Mouse (Mus musculus): ENCODE results near the gene Prkca.

The Prkca gene

DNA sequence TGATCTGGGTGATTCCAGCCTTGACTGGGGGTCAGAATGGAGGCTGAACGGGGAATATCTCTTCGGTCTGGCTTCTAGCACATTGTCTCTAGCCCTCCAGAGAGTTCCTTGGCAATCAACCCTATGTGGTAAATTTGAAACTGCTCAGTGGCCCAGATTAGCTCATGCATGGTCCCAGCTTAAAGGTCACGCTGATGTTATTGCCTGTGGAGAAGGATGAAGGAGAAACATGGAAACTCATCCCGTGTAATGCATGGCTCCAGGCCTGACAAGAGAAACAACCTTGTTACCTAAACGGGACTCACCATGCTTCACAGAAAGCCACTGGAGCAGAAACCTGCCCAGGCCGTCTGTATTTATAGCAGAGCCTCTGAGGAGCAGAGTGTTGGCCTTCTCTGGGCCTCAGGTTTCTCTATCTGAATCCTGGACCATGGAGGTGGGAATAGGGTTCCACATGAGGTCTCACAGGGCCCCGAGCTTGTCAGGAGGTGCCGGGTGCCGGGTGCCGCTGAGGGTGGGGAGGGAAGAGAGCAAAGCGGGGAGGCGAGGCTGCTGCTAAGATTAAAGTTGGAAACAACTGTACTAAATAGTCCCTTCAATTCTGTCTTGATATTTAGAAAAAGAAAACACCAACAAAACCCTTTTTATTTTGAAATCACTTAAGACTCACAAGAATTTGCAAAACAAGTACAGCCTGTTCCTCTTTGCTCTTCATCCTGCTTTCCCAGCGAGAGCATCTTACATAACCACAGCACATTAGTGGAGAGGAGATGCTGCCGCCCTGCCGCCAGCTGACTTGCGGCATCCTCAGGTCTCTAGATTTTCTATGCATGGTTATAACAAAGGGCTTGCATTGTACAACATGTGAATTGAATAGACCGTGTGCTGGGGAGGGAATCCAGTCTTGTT is 281.9 kb downstream of the Prkca start:
- DNase-seq (ENCODE audit: low spot score): no peak

DNA sequence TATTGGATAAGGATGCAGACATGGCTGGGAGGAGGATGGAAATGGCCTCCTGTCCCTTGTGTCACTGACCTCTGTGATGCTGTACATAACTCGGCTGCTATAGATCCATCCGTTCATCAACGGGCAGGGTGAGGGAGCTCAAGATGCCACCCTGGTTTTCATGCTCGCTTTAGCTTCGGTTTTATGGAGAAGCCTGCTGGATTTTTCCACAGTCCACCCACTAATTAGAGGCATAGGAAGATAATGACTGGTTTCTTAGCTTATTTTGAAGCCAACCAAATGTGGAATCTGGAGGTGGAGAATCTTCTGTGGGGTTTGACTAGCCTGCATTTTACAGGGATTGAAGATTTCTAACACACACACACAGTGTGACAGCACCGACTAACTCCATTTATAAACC is 286.6 kb downstream of the Prkca start:
- no peak for DNase-seq (ENCODE audit: low spot score)

DNA sequence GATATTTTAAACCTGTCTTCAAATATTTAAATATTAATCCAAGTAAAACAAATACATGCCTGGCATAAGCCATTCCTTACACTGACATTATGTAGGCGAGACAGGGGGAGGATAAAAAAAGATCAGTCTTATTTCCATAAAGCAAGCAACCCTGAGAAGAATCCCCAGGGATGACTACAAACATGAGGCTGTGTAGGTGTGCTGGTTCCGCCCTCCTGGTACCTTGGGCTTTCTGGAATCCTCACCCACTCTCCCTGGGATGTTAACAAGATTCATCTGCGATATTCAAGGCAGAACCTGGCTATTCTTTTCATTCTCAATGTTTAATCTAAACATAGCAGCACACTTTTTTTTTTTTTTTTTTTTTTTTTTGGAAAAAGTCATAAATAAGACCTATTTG is 289.1 kb downstream of the Prkca start:
- no peak for DNase-seq (ENCODE audit: low spot score)

DNA sequence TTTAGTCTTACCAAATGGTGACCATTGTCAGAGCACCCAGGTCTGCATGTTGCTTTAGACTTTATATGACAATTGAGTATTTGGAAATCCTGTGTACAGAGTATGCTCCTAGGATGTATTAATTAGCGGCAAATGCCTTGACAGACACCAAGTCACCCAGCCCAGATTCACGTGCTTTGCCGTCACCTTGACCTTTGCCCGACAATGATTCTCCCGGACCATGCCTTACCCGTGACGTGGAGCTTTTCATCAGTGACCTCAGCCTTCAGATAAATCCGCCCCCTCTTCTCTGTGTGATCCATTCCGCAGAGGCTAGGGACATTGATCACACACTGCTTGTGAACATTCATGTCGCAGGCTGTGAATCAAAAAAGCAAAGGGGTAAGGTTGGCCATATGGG is 290.0 kb downstream of the Prkca start:
- no peak for DNase-seq (ENCODE audit: low spot score)

DNA sequence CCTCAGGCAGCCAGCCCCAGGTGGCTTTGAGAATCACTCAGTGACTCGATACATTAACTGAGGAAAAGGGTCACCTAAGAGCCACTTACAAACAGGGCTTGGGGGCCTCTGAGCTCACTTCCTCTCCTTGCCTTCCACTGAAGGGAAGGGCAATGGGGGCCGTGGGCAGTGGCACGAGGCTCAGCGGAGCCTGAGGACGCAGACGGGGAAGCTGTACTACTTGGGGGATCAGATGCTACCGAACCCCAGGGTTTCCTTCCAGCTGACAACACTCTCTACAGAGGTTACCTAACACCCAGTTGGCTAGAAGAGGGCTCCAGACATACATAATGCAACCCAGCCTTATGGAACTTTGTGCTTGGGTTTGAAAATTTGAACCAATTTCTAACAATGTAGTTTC is 302.1 kb downstream of the Prkca start:
- DNase-seq (ENCODE audit: low spot score): no peak

DNA sequence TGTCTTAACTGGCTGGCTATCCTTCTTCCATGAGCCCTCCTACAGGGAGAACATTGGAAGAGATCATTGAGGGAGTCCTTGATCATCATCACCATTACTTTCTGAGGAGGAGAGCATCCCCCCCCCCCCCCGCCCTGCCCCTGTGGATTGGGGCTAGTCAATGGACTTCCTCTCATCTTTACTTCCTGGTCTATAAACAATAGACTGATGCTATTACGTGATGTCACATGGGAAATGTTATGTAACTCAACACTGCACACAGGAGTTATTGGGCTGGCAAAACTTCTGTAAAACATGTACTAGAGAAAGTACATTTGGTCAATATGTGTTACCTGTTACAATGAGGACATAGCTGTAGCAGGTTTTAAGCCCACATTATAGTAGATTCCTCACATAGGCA is 302.9 kb downstream of the Prkca start:
- DNase-seq (ENCODE audit: low spot score): no peak

DNA sequence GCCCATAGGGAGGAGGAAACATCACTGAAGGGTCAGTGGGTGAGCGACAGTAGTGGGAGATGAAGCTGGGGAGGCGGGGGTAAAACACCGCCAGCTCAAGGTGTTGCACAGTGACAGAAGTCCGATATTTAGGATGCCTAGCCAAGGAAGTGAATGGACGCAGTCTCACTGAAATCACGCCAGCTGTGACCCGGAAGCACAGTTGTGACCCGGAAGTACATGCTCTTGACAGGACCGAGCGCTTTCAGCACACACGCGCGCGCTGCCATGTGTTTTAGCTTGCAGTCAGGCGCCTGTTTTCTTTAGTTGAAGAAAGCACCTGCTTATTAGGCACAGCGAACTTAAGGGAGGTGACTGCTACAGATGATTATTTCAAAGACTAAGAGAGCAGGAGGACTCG is 304.0 kb downstream of the Prkca start:
- DNase-seq (ENCODE audit: low spot score): no peak

DNA sequence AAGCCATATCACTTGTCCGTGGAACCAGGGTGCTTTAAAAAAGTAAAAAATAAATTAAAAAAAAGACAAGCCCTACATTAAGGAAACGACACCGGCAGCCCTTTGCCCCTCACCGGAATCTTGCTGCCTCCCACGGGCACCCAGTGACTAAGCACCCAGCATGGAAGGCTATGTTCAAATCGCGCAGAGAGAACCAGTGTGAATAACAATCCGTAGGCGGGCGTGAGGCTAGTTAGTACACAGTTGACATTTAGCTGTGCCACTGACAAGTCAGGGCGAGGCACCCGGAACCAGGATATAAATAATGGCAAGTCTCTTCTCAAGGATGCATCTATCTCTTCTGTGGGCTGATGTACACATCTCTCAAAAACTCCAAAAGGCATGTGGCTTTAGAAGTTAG is 304.7 kb downstream of the Prkca start:
- no peak for DNase-seq (ENCODE audit: low spot score)

DNA sequence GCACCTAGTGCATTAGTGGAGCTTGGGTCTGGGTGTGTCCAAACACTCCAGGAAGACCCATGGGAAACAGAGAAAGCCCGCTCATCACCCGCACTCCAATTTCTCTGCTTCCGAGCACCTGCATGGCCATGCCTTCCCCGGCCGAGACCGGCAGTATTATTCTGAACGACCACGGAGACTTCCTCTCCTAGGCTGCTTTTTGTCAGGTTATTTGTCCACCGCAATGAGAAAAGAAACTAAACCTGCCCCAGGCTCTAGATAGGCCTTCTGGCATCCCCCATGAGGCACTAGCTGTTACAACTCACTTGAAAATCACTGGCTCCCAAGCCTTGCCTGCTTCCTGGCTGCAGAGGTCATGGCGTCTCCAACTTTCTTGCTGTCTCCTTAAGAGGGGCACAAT is 307.4 kb downstream of the Prkca start:
- no peak for DNase-seq (ENCODE audit: low spot score)

DNA sequence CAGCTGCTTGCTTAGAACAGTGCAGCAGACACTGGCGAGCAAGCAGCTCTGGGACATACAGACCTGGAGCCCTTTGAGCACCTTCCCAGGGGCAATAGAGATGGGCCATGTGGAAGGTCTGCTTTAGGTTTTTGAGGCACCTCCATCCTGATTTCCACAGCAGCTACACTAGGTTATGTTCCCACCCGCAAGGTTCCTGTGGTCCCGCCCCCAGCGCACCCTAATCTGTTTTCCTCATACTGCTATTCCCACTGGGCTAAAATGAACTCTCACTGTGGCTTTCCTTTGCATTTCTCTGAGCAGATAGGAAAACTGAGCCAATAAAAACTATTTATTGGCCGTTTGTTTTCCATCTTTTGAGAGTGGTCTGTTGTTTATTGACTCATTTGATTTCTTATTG is 308.0 kb downstream of the Prkca start:
- no peak for DNase-seq (ENCODE audit: low spot score)

DNA sequence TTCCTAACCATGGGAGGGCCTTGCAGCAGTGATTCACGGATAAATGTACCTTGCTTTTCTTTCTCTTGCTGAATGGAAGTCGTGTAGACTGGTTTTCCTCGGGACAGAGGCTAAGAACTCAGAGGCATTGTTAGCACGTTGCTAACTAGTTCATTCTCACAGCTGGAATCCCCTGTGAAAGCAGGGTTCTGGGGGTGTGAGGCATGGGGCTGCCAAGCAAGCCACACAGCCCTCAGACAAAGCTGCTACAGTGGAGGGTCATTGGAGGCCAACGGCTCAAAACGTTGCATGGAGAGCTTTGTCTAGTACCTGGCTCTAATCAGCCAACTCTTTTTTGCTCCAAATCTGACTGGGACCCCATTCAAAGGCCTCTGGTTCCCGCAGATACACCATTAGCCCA is 309.4 kb downstream of the Prkca start:
- no peak for DNase-seq (ENCODE audit: low spot score)

DNA sequence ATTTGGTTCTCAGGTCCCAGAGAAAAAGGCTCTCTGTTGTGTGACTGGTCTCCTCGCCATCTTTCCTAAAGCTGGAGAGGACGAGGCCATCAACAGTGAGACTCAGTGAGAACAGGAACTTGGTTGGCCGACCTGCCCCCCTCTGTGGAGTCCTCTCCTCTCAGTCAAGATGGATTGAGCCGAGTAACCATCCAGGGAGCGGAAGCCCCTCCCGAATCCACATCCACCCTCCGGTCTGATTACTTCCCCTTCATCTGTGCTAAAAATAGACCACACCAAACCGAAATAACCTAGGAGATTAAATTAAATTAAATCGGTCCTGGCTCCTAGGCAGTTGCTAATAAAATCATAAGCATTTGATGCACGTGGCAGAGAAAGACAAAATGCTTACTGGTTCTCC is 311.2 kb downstream of the Prkca start:
- DNase-seq (ENCODE audit: low spot score): no peak

DNA sequence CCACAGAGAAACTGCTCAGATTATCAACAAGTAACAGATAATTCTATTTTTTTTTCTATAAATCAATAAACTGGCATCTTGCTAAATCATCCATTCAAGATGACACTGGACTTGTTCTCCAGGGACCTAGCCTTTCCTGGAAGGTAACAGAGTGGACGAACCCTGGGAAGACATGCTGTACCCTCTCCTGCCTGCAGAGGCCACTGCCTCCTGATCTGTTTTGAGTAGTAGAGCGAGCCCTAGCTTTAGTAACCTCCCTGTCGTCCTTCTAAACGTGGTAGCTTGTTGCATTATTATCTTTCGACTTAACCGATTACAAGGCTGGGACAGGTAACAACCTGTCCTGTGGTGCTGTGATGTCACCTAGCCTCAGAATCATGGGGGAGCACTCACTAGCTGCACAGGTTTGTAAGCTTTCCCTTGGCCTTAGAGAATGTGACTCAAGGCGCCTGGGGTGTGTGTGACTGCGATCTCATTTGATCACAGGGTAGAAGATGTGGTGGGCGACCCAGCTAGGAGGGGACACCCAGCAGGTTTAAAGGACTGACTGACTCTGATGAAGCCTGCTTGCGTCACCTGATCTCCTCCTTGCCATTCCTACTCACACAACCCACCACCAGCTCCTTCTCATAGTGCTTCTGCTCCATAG is 312.6 kb downstream of the Prkca start:
- DNase-seq (ENCODE audit: low spot score): no peak

DNA sequence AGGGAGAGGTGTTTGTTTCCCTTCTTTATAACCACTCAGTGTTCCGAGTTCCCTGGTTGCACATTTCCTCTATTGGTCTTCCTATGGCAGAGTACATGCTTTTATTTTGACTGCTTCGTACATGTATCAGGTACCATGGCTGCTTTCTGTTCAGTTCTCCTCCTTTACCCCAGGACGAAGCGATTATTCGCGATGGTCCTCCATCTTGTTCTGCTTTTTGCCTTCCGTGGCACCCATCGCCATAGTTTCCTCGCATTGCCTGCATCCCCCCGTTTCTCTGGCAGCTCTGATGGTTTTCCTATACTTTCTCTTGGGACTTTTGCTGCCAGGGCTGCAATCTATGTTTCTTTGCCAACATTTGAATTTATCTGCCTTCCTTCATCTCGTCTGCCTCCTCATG is 314.4 kb downstream of the Prkca start:
- DNase-seq (ENCODE audit: low spot score): no peak

DNA sequence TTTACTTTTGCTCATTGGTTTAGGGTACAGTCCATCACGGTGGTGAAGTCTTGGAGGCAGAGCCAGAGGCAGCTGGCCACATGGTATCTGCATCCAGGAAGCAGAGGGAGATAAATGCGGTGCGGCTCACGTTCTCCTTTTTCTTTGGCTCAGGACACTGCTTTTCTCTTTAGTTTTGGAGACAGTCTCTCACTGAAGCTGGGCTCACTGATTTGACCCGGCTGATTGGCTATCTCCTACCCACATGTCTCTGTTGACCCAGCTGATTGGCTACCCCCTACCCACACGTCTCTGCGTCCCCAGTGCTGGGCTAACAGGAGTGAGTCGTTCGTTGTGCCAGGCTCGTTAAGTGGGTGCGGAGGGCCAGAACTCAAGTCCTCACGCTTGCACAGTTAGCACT is 315.3 kb downstream of the Prkca start:
- no peak for DNase-seq (ENCODE audit: low spot score)

DNA sequence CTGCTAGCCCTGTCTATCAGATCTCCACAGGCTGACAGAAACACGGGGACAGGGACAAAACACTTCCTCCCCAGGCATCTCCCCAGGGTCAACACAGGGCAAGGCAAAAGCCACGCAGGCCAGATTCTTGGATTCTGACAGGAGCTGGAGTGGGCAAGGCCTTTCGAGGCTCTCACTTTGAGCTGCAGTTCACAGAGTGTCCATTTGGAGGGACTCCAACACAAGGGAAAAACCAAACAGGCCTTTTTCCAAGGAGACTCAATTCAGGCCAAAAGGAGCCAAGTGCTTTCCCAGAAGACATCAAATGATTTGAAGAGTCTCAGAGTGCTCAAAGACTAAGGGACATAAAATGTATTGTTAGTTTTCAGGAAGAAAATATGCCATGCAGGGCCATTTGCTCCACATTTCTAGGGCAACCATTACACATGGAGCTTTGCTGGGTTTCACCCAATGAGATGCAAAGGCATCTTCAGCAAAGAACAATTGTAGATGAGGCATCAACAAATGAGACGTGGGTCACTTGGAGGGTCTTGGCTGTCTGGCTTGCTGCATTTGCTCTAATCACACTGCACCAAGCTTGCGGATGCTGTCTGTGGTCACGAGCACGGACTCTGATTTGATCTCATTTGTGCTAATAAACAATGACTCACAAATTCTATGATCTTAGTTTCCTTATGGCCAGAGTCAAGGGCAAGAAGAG is 317.9 kb downstream of the Prkca start:
- no peak for DNase-seq (ENCODE audit: low spot score)

DNA sequence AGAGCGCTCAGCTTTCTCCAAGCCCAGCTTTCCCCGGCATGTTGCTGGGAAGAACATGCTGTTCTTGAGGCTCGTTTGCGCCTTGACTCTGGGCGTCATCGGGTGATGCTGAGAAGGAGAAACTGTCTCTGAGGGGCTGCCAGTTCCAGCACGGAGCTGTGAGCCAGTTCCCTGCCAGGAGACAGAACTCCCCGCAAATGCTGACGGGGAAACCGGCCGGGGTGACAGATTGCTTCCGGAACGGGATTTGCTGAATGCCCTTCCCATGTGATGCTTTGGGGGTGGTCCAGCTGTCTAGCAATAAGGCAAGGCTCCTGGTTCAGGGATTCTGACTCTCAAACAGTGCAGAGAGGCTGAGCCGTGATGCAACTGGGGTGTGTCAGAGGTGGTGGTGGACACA is 320.5 kb downstream of the Prkca start:
- DNase-seq (ENCODE audit: low spot score): no peak

DNA sequence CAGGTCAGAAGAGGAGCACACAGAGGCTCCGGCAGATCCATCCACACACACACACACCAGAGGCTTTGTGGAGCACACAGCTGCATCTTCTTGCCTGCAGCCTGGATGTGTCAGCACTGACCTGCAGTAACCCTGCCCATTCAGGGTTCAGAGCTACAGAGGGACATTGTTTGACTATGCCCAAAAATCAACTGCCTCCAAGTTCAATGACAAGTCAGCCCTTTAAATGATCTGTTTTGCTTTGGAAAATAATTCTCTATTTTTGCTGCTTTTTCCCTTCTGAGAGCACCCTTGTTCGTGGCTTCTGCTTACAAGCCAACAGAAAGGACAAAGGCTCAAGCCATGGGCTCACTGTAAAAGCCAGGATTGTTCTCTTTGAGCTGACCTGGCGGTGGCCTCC is 322.8 kb downstream of the Prkca start:
- no peak for DNase-seq (ENCODE audit: low spot score)

DNA sequence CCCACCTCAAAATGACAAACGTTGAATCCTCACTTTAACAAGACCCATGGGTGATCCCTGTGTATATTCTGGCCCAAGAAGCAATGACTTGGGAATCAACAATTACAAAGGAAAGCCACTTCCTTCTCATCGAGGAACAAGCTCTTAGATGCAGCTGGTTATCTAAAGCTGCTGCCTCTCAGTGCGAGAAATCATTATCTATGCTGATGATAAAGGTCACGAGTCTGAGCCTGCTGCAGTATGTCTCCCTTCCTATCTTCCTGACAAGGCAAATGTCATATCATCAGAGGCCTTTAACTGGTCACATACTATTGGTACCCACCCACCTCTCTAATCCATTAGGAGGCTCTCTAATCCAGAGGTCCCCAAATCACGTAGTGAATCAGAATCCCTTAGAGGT is 328.4 kb downstream of the Prkca start:
- DNase-seq (ENCODE audit: low spot score): no peak

DNA sequence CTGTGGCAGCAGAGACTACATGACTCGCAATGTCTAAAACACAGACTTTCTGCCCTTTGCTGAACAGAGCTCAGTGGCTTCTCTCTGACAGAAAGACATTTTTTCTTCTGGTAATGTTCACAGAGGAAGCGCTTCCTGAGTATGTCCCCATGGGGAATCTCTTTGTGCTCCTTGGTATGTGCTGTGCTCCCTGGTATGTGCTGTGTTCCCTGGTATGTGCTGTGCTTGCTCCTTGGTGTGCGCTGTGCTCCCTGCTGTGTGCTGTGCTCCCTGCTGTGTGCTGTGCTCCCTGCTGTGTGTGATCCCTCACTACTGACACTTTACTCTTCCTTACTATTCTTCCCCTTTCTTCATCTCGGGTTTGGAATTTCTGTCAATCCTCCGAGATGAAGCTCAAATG is 330.3 kb downstream of the Prkca start:
- DNase-seq (ENCODE audit: low spot score): no peak

DNA sequence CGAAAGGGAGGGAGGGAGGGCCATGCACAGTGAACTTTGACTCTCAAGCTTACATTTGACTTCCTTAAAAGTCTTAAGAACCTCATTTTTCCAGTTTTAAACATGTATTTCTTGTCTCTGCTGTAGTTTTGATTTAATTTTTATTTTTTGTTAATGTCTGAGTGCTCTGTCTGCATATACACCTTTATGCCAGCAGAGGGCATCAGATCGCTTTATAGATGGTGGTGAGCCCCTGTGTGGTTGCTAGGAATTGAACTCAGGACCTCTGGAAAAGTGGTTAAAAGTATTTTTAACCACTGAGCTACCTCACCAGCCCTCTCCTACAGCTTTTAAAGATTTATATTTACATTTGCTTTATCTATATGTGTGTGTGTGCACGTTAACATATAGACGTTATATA is 333.3 kb downstream of the Prkca start:
- no peak for DNase-seq (ENCODE audit: low spot score)

DNA sequence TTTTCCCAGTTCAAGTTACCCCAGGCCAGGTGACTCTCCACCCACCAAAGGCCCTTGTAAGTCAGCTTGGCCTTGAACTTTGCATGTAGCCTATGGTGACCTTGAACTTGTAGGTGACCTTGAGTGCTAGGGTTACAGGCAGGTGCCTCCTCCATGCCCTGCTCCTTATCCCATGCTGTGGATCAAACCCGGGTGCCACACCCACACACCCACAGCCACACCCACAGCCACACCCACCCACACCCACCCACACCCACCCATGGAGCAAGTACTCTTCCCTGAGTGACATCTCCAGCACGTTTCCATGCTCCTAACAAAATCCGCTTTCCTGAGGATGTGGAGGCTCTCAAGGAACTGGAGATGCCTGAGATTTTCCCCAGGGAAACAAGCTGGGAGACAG is 344.8 kb downstream of the Prkca start:
- DNase-seq (ENCODE audit: low spot score): no peak

All from T-cell, adult 2 months (primary cell).